Mouse (Mus musculus) myocyte (in vitro differentiated cells): Measurements from ENCODE around the gene Mylk. TPM values are rescaled to one million over a fixed set of nuclear protein-coding genes. Genes with fewer than 3 reads are reported as not detected.
A peak's percentile ranks its signal among the peaks of the same experiment; 100 is the strongest.

ENCODE experiments used
- H3K27me3 ChIP-seq: one replicate; pipeline ENCODE4 v1.6.1; 2011; ENCODE audit not compliant: control insufficient read depth, insufficient read depth, insufficient read length
- H3K36me3 ChIP-seq: one replicate; pipeline ENCODE4 v1.6.1; 2011; ENCODE audit not compliant: control insufficient read depth, insufficient read depth
- H3K4me2 ChIP-seq: one replicate; pipeline ENCODE4 v1.6.1; 2011; ENCODE audit warnings: low read depth, control low read depth
- H3K4me3 ChIP-seq: one replicate; pipeline ENCODE4 v1.5.1; 2011; ENCODE audit warnings: mild to moderate bottlenecking, control low read depth, moderate library complexity
- H3K79me2 ChIP-seq: one replicate; pipeline ENCODE4 v1.6.1; 2011; ENCODE audit not compliant: control insufficient read depth, insufficient read depth
- H3ac ChIP-seq: one replicate; pipeline ENCODE4 v1.6.1; 2011; ENCODE audit not compliant: control insufficient read depth, insufficient read length
- CEBPB ChIP-seq: IDR thresholded peaks from 2 replicates; pipeline ENCODE4 v1.6.1; 2011; ENCODE audit warnings: mild to moderate bottlenecking, moderate library complexity; ENCODE audit not compliant: poor library complexity, insufficient read depth, severe bottlenecking
- E2F4 ChIP-seq: IDR thresholded peaks from one replicate; pipeline ENCODE4 v1.6.1; 2011; ENCODE audit warnings: mild to moderate bottlenecking, control low read depth, moderate library complexity; ENCODE audit not compliant: insufficient read depth
- MAX ChIP-seq: IDR thresholded peaks from one replicate; pipeline ENCODE4 v1.6.1; 2011; ENCODE audit warnings: low read depth, mild to moderate bottlenecking, control low read depth
- MYOD1 ChIP-seq, 3 experiments: IDR thresholded peaks; one replicate each; pipeline ENCODE4 v1.6.1; 2011; ENCODE audit warnings: control low read depth in 2 of 3, low read depth in 2 of 3, mild to moderate bottlenecking in 2 of 3, moderate library complexity in 1 of 3; ENCODE audit not compliant: insufficient read length in 2 of 3, control insufficient read depth in 1 of 3
- MYOG ChIP-seq, 3 experiments: IDR thresholded peaks; one replicate each; pipeline ENCODE4 v1.6.1; 2011; ENCODE audit warnings: control low read depth in 2 of 3, low read depth in 2 of 3, mild to moderate bottlenecking in 2 of 3; ENCODE audit not compliant: insufficient read length in 2 of 3, control insufficient read depth in 1 of 3, insufficient read depth in 1 of 3
- POLR2A ChIP-seq: IDR thresholded peaks from one replicate; pipeline ENCODE4 v1.6.1; 2011; ENCODE audit warnings: low read depth, mild to moderate bottlenecking, control low read depth, moderate library complexity; ENCODE audit not compliant: insufficient read length
- POLR2AphosphoS2 ChIP-seq: IDR thresholded peaks from one replicate; pipeline ENCODE4 v1.6.1; 2011; ENCODE audit warnings: low read depth, control low read depth; ENCODE audit not compliant: insufficient read length
- REST ChIP-seq: IDR thresholded peaks from one replicate; pipeline ENCODE4 v1.6.1; 2011; ENCODE audit warnings: mild to moderate bottlenecking, control low read depth, moderate library complexity; ENCODE audit not compliant: insufficient read depth, insufficient read length
- SRF ChIP-seq: IDR thresholded peaks from one replicate; pipeline ENCODE4 v1.6.1; 2011; ENCODE audit warnings: low read depth; ENCODE audit not compliant: control insufficient read depth, insufficient read length
- TCF12 ChIP-seq: IDR thresholded peaks from one replicate; pipeline ENCODE4 v1.6.1; 2011; ENCODE audit warnings: mild to moderate bottlenecking, control low read depth; ENCODE audit not compliant: poor library complexity, insufficient read depth, severe bottlenecking
- TCF3 ChIP-seq: IDR thresholded peaks from one replicate; pipeline ENCODE4 v1.6.1; 2011; ENCODE audit warnings: low read depth, control low read depth; ENCODE audit not compliant: insufficient read length
- USF1 ChIP-seq: IDR thresholded peaks from one replicate; pipeline ENCODE4 v1.6.1; 2011; ENCODE audit warnings: low read depth, mild to moderate bottlenecking, control low read depth, moderate library complexity
- polyA plus RNA-seq: library from polyadenylated mRNA; unstranded; fragments of >200 nt; fragmentation: generic; extraction: Trizol; gene quantifications from one replicate; pipeline ENCODE4 v1.2.1, GENCODE M21; 2012; ENCODE audit warnings: missing spikeins

Gene Mylk
- polyA plus RNA-seq, 1 experiment, result 2.1 TPM

DNA sequence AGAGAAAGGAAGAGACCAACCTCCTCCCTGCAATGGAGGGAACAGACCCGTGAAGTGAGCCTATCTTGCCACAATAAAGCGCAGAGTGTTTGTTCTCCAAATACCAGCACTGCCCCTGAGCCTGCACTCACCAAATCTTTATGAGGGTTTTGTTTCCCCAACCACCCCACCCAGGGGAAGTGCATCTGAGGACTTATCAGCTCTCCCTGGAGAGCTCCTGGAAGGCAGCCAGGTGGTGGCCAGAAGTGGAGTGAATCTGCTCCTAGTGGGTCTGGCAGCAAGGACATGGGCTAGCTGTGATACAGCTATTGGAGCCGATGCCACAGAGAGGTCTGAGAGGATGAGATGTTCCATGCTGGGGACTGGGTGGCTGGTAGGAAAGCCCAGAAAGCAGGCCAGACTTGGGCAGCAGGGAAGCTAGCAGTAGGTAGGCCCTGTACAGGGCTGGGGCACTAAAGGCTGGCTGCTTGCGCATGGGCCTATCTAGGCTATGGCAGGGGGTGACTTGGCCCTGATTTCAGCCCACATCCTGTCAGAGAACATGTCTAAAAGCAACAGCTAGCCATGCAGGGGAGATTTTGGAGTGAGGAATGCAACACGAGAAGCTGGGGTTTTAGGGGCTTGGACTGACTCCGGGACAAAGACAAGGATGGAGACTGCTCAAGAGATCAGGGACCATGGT is 180.1 kb downstream of the Mylk start:
- no peaks in the 10 kb centered on the region for H3K27me3 ChIP-seq

DNA sequence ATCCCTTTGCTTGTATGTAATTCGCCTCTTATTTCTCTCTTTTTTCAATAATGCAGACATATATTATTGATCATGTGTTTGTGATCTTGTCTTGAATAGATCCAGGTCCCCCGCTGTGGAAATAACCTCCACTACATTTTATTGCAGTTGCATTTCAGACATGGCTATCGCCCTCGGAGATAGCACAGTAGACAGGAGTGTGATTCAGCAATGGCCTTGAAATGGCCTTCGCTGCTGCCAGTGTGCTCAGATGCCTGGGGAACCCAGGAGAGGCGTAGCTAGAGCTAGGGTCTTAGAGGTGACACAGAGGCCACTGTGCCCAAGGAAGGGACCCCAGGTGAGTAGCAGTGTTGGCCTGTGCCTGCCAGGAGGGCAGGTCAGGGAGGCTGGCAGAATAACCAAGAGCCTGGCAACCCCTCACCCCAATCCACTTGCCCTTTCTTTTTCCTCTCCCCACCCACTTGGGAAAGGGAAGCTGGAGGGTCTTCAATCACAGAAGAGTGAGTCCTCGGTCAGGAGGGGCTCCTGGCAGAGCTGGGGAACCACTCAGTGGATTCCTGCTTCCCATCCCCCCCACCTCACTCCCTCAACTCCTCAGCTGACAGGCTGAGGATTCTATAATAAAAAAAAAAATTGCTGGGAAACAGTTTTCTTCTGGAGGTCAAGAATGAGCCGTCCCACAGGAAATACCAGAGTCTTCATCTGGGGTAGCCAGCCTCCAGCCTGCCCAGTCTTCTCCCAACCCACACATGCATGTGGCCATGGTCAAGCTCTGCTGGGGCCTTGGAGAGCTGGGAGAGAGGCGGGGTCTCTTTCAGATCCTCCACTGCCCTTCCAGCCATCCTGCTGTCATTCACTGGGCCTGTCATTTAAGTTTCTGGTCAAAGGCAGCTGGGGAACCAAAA is 181.8 kb downstream of the Mylk start:
- no peak overlapping the region for H3K4me3 ChIP-seq
- no peaks in the 10 kb centered on the region for H3K27me3 ChIP-seq

More for the DNA sequence above, 180.1 kb downstream of the Mylk start:
- Histone ChIP-seq H3ac (no peak overlapping the region), H3K4me3 (no peak overlapping the region), H3K36me3 (no peaks in the 10 kb centered on the region), H3K79me2 (no peaks in the 10 kb centered on the region), H3K4me2 (peak overlapping the region; percentile 19)
- TF ChIP-seq USF1 (no peak), MYOD1 (IDR thresholded peaks at IDR 0.05; ENCODE audit: control insufficient read depth in 1 of 3, insufficient read length in 2 of 3, low read depth in 2 of 3) (peak in 1 of 3 experiments; percentile 8)

DNA sequence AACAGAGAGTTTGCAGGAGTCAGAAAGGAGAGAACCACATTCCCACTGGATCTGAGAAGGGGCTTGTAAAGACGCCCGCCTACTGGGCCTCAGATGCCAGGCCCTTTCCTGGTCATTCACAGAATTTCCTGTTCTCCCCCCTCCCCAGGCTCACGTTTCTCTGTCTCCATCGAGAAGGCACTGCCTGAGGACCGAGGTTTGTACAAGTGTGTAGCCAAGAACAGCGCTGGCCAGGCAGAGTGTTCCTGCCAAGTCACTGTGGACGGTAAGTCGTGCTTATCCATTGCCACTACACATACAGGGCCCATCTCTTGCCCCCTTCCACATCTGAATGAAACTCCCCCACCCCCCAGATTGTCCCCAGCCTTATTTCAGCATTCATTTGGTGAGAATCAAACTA is 184.7 kb downstream of the Mylk start:
- H3K4me3 ChIP-seq, result no peak overlapping the region
- H3K27me3 ChIP-seq, result no peaks in the 10 kb centered on the region
- no peak overlapping the region for H3ac ChIP-seq
- H3K4me2 ChIP-seq, result no peak overlapping the region
- TF ChIP-seq E2F4 (no peak), USF1 (no peak), MYOG (IDR thresholded peaks at IDR 0.05; ENCODE audit: control insufficient read depth in 1 of 3, insufficient read depth in 1 of 3, insufficient read length in 2 of 3, low read depth in 2 of 3) (no peak), MYOD1 (IDR thresholded peaks at IDR 0.05; ENCODE audit: control insufficient read depth in 1 of 3, insufficient read length in 2 of 3, low read depth in 2 of 3) (no peak), POLR2AphosphoS2 (no peak), TCF12 (no peak), REST (no peak), POLR2A (no peak), CEBPB (no peak), MAX (no peak), SRF (no peak), TCF3 (no peak)
- no peaks in the 10 kb centered on the region for H3K36me3 ChIP-seq
- no peaks in the 10 kb centered on the region for H3K79me2 ChIP-seq

More for the DNA sequence above, 181.8 kb downstream of the Mylk start:
- H3K4me2 ChIP-seq, result no peak overlapping the region
- H3ac ChIP-seq, result no peak overlapping the region
- H3K36me3 ChIP-seq, result no peaks in the 10 kb centered on the region
- TF ChIP-seq SRF (no peak), MYOG (IDR thresholded peaks at IDR 0.05; ENCODE audit: control insufficient read depth in 1 of 3, insufficient read depth in 1 of 3, insufficient read length in 2 of 3, low read depth in 2 of 3) (no peak), TCF3 (no peak), TCF12 (no peak), MYOD1 (IDR thresholded peaks at IDR 0.05; ENCODE audit: control insufficient read depth in 1 of 3, insufficient read length in 2 of 3, low read depth in 2 of 3) (no peak), USF1 (no peak), POLR2A (no peak), REST (no peak), MAX (no peak), CEBPB (no peak), POLR2AphosphoS2 (no peak), E2F4 (no peak)
- no peaks in the 10 kb centered on the region for H3K79me2 ChIP-seq

DNA sequence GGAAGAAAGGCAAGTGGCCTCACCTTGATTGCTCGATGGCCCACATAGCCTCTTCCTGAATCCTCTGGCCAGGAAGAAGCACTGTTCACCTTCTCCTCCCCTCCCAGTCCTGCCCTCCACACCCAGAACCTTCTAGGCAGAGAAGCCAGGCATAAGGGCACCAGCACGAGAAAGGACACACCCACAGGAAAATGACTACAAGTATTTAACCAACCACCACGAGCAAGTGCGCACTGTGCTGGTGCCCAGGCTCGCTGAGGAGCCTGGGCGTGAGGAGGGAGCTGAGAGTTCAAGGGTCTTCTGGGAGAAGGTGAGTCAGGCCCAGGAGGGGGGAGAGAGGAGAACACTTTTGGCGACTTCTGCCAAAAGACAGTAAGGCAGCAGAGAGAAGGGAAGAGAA is 185.1 kb downstream of the Mylk start:
- H3ac ChIP-seq, result no peak overlapping the region
- no peaks in the 10 kb centered on the region for H3K79me2 ChIP-seq
- no peak overlapping the region for H3K4me3 ChIP-seq
- no peaks in the 10 kb centered on the region for H3K27me3 ChIP-seq
- no peak overlapping the region for H3K4me2 ChIP-seq
- TF ChIP-seq MYOD1 (IDR thresholded peaks at IDR 0.05; ENCODE audit: control insufficient read depth in 1 of 3, insufficient read length in 2 of 3, low read depth in 2 of 3), result no peak
- no peak for TF ChIP-seq SRF
- TF ChIP-seq TCF3, result no peak
- no peak for TF ChIP-seq MYOG (IDR thresholded peaks at IDR 0.05; ENCODE audit: control insufficient read depth in 1 of 3, insufficient read depth in 1 of 3, insufficient read length in 2 of 3, low read depth in 2 of 3)
- no peak for TF ChIP-seq POLR2AphosphoS2
- no peak for TF ChIP-seq CEBPB
- TF ChIP-seq USF1, result no peak
- no peak for TF ChIP-seq REST
- no peak for TF ChIP-seq POLR2A
- no peak for TF ChIP-seq MAX
- TF ChIP-seq TCF12, result no peak
- TF ChIP-seq E2F4, result no peak
- H3K36me3 ChIP-seq, result no peaks in the 10 kb centered on the region
